Mouse (Mus musculus): ENCODE measurements around the gene Higd1c. TPM values are rescaled to one million over a fixed set of nuclear protein-coding genes. Genes with fewer than 3 reads are reported as not detected.
"Not testable (repeated sequence)": the region's sequence is repeated elsewhere in the genome, so short reads cannot be mapped to it uniquely, and the experiment has no call there.

The Higd1c gene
- total and polyA plus RNA-seq, 2 experiments from 2014 or later, result not detected

DNA sequence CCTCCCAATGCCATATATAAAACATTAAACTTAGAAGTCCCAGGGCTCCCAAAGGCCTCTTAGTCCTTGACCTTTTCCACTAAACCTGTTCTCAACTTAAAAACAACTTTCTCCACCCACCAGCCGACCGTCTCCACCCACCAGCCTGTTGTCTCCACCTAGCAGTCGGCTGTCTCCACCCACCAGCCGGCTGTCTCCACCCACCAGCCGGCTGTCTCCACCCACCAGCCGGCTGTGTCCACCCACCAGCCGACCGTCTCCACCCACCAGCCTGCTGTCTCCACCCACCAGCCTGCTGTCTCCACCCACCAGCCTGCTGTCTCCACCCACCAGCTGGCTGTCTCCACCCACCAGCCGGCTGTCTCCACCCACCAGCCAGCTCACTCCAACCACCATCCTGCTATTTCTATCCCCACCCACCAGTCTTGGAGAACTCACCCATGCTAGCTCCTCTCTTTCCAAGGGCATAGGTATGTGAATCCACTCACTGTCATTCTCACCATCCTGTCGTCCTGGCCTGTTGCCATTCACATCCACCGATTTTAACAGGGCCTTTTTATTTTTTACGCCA is 40.2 kb upstream of the Higd1c start:
- H3K9ac ChIP-seq (replicated peaks; ENCODE audit: low read depth, low read length), result no peak overlapping the region
- DNase-seq (ENCODE audit: low spot score) (no peak), ATAC-seq (ENCODE audit: insufficient read depth, low read depth) (no peak)
- H3K27ac ChIP-seq (ENCODE audit: low read depth), result no peak overlapping the region
- H3K4me3 ChIP-seq (ENCODE audit: low read depth, low read length), result no peak overlapping the region
- no peak for TF ChIP-seq CTCF (IDR thresholded peaks at IDR 0.05; ENCODE audit: low read depth)
- TF ChIP-seq EP300 (IDR thresholded peaks at IDR 0.05; ENCODE audit: low read depth), result no peak
- H3K36me3 ChIP-seq (replicated peaks; ENCODE audit: control insufficient read depth, insufficient read depth, low read length), result no peaks in the 10 kb centered on the region
- H3K4me1 ChIP-seq (ENCODE audit: control insufficient read depth, insufficient read depth), result no peaks in the 10 kb centered on the region
- H3K9me3 ChIP-seq (replicated peaks; ENCODE audit: control insufficient read depth, low read length), result no peaks in the 10 kb centered on the region
- H3K27me3 ChIP-seq (ENCODE audit: control insufficient read depth, insufficient read depth, low read length), result no peaks in the 10 kb centered on the region
- WGBS, result 63% methylated on average over 12 of the region's 12 CpGs
- no peak overlapping the region for H3K4me2 ChIP-seq (ENCODE audit: low read depth, low read length)

DNA sequence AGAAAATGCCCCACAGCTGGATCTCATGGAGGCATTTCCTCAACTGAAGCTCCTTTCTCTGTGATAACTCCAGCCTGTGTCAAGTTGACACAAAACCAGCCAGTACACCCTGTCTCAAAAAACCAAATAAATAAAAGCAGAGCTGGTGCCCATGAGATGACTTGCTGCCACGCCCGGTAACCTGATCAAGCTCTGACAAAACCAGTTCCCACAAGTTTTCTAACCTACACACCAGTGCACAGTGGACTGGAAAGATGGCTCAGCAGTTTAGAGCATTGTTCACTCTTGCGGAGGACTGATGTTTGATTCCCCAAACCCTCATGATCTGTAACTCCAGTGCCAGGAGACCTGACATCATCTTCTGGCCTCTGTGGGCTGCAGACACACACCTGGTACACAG is 39.1 kb upstream of the Higd1c start:
- no peak for TF ChIP-seq EP300 (IDR thresholded peaks at IDR 0.05; ENCODE audit: low read depth)
- no peak for TF ChIP-seq CTCF (IDR thresholded peaks at IDR 0.05; ENCODE audit: low read depth)
- Histone ChIP-seq H3K4me2 (ENCODE audit: low read depth, low read length) (no peak overlapping the region), H3K36me3 (replicated peaks; ENCODE audit: control insufficient read depth, insufficient read depth, low read length) (no peaks in the 10 kb centered on the region), H3K27me3 (ENCODE audit: control insufficient read depth, insufficient read depth, low read length) (no peaks in the 10 kb centered on the region), H3K4me1 (ENCODE audit: control insufficient read depth, insufficient read depth) (no peaks in the 10 kb centered on the region), H3K9me3 (replicated peaks; ENCODE audit: control insufficient read depth, low read length) (no peaks in the 10 kb centered on the region), H3K9ac (replicated peaks; ENCODE audit: low read depth, low read length) (no peak overlapping the region), H3K27ac (ENCODE audit: low read depth) (no peak overlapping the region), H3K4me3 (ENCODE audit: low read depth, low read length) (no peak overlapping the region)
- no peak for DNase-seq (ENCODE audit: low spot score)
- ATAC-seq (ENCODE audit: insufficient read depth, low read depth), result no peak
- 87% methylated on average over 3 of the region's 3 CpGs for WGBS

DNA sequence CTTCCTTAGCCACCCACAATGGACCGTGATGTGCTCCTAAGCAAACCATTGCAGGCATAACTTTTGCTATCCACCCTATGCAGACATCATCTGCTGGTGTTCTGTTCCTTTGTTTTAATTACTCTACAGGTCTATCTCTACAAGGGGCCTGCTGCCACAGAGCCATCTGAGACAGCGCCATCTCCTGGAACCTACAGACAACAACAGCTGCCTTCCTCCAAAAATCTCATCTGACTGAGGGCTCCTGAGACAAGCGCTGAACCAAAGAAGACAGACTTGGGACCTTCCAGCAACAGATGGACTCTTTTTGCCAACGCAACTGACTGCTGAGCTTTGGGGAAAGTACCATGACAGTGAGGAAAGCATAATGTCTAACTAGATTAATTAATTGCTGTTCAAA is 36.3 kb upstream of the Higd1c start:
- H3K9me3 ChIP-seq (replicated peaks; ENCODE audit: control insufficient read depth, low read length); ATAC-seq (ENCODE audit: insufficient read depth, low read depth); H3K36me3 ChIP-seq (replicated peaks; ENCODE audit: control insufficient read depth, insufficient read depth, low read length); H3K27ac ChIP-seq (ENCODE audit: low read depth); H3K4me3 ChIP-seq (ENCODE audit: low read depth, low read length); H3K4me1 ChIP-seq (ENCODE audit: control insufficient read depth, insufficient read depth); H3K4me2 ChIP-seq (ENCODE audit: low read depth, low read length); DNase-seq (ENCODE audit: low spot score); H3K9ac ChIP-seq (replicated peaks; ENCODE audit: low read depth, low read length); H3K27me3 ChIP-seq (ENCODE audit: control insufficient read depth, insufficient read depth, low read length): not testable (repeated sequence)
- WGBS, result 68% methylated on average over 3 of the region's 4 CpGs

DNA sequence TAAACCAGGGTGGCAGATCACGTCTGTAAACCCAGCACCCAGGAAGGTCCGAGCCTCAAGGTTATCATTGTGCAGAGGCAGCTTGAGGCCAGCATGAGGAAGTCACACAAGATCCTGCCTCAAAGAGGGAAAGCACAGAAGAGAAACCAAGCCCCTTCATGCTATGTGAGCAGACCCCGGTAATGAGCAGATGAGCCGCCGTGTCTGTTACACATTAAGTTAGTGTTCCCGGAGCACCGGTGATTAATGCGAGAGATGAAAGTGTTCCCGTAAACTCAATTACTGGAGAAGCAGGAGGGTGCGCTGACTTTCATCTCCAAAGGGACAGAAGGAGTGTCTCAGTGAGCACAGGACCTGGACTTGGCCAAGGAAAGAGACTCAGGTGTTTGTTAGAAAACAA is 35.0 kb upstream of the Higd1c start:
- not testable (repeated sequence) for H3K4me2 ChIP-seq (ENCODE audit: low read depth, low read length); H3K9ac ChIP-seq (replicated peaks; ENCODE audit: low read depth, low read length); DNase-seq (ENCODE audit: low spot score); H3K9me3 ChIP-seq (replicated peaks; ENCODE audit: control insufficient read depth, low read length); H3K4me3 ChIP-seq (ENCODE audit: low read depth, low read length); H3K4me1 ChIP-seq (ENCODE audit: control insufficient read depth, insufficient read depth); H3K36me3 ChIP-seq (replicated peaks; ENCODE audit: control insufficient read depth, insufficient read depth, low read length); ATAC-seq (ENCODE audit: insufficient read depth, low read depth); H3K27me3 ChIP-seq (ENCODE audit: control insufficient read depth, insufficient read depth, low read length); H3K27ac ChIP-seq (ENCODE audit: low read depth)
- WGBS, result 84% methylated on average over 10 of the region's 10 CpGs

DNA sequence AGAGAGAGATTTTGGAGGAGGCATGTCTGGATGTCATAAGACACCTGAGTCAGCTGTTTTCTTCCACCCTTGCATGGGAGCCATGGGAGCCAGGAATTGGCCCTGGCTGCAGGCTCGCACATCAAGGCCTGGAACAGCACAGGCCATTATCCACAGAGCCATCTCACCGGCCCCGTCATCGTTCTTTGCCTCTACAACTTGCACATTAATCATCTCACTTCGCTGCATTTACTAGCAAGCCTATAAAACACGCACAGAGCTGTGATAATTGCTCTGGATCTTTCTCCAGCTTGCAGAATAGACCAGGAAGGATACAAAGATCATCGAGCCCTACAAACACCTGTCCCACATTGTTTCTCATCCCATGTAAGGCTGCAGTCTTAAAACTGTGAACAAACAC is 33.6 kb upstream of the Higd1c start:
- Histone ChIP-seq H3K36me3 (replicated peaks; ENCODE audit: control insufficient read depth, insufficient read depth, low read length) (no peaks in the 10 kb centered on the region), H3K4me3 (ENCODE audit: low read depth, low read length) (no peak overlapping the region), H3K27me3 (ENCODE audit: control insufficient read depth, insufficient read depth, low read length) (no peaks in the 10 kb centered on the region), H3K9me3 (replicated peaks; ENCODE audit: control insufficient read depth, low read length) (no peaks in the 10 kb centered on the region), H3K9ac (replicated peaks; ENCODE audit: low read depth, low read length) (no peak overlapping the region), H3K4me2 (ENCODE audit: low read depth, low read length) (no peak overlapping the region), H3K27ac (ENCODE audit: low read depth) (no peak overlapping the region), H3K4me1 (ENCODE audit: control insufficient read depth, insufficient read depth) (no peaks in the 10 kb centered on the region)
- no peak for ATAC-seq (ENCODE audit: insufficient read depth, low read depth)
- DNase-seq (ENCODE audit: low spot score), result no peak
- 88% methylated on average over 7 of the region's 7 CpGs for WGBS
- TF ChIP-seq EP300 (IDR thresholded peaks at IDR 0.05; ENCODE audit: low read depth), result no peak
- no peak for TF ChIP-seq CTCF (IDR thresholded peaks at IDR 0.05; ENCODE audit: low read depth)

DNA sequence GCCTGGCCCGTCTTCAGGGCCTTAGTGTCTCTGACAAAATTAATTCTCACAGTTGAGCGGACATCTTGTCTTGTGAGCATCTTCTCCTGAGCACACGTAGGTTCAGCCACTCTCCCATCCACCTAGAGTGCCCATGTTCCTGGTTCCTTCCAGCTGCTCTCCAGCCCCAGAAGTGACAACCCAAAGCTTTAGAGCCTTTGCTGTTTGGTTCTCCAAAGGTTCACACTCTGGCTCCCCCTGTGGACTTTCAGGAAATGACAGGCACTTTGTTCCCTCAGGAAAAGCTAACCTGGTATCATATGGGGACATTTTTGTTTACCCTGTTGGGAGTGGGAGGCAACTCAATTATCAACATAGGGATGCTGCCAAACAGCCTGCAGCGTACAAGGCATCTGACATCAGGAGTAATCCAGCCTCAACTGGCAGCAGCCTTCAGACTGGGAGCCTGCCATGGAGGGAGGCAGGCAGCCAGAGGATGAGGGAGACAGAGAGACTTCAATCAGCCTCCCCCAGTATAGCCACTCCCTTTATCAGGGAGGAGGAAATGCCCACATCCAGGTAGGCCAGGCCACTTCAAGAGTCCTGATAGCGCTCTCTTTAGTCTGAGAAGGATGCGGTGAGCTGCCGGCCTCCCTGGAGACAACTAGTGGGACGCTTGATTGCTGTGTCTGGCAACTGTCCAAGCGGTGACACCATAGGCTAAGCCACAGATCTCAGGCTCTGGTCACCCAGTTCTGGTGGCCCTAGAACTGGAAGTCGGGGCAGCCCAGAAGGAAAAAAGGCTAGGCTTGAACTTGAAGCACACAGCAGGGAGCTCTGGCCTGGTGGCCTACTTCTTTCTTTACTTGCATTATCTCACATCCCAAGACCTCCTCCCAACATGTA is 32.0 kb upstream of the Higd1c start:
- H3K4me2 ChIP-seq (ENCODE audit: low read depth, low read length); DNase-seq (ENCODE audit: low spot score); H3K9ac ChIP-seq (replicated peaks; ENCODE audit: low read depth, low read length); H3K9me3 ChIP-seq (replicated peaks; ENCODE audit: control insufficient read depth, low read length); H3K36me3 ChIP-seq (replicated peaks; ENCODE audit: control insufficient read depth, insufficient read depth, low read length); H3K4me3 ChIP-seq (ENCODE audit: low read depth, low read length); H3K4me1 ChIP-seq (ENCODE audit: control insufficient read depth, insufficient read depth); H3K27ac ChIP-seq (ENCODE audit: low read depth); ATAC-seq (ENCODE audit: insufficient read depth, low read depth); H3K27me3 ChIP-seq (ENCODE audit: control insufficient read depth, insufficient read depth, low read length): not testable (repeated sequence)
- 0 out of 2 replicates have a peak, but pooled peaks have one; percentile 4 for TF ChIP-seq CTCF (IDR thresholded peaks at IDR 0.05; ENCODE audit: low read depth)
- 35% methylated on average over 2 of the region's 10 CpGs for WGBS
